Mouse (Mus musculus) c-Kit-negative CD71-positive TER-119-positive erythroid progenitor cells, embryonic 14.5 days (primary cell): ENCODE data around the gene Wnk4.
A peak's percentile ranks its signal among the peaks of the same experiment; 100 is the strongest.

Source experiments
- DNase-seq: peaks from one replicate; pipeline ENCODE4 v3.0.0-alpha.2; 2013; ENCODE audit warnings: low read depth, low spot score

Gene Wnk4

DNA sequence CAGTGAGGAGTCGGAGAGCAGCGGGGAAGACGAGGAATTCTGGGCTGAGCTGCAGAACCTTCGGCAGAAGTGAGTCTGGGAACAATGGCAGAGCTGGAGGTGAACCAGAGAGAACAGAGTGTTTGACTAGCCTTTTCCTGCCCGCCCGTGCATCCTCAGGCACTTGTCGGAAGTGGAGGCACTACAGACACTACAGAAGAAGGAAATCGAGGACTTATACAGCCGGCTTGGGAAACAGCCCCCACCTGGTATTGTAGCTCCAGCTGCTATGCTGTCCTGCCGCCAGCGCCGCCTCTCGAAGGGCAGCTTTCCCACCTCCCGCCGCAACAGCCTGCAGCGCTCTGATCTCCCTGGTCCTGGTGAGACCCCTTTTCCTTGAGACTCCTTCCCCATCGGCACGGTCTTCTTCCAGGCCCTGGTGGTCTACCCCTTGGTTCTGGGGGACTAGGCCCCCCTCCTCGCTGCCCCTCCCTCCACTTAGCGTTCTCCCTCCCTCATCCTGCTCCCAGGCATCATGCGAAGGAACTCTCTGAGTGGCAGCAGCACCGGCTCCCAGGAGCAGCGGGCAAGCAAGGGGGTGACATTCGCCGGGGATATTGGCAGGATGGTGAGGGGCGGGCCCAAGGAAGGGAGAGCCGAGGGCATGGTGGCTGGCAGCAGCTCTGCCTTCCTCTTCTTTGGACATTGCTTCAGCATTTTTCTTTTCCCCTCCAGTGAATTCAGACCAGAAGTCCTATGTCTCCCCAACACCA lies 16.1 kb downstream of the Wnk4 start:
- DNase-seq = no peak

DNA sequence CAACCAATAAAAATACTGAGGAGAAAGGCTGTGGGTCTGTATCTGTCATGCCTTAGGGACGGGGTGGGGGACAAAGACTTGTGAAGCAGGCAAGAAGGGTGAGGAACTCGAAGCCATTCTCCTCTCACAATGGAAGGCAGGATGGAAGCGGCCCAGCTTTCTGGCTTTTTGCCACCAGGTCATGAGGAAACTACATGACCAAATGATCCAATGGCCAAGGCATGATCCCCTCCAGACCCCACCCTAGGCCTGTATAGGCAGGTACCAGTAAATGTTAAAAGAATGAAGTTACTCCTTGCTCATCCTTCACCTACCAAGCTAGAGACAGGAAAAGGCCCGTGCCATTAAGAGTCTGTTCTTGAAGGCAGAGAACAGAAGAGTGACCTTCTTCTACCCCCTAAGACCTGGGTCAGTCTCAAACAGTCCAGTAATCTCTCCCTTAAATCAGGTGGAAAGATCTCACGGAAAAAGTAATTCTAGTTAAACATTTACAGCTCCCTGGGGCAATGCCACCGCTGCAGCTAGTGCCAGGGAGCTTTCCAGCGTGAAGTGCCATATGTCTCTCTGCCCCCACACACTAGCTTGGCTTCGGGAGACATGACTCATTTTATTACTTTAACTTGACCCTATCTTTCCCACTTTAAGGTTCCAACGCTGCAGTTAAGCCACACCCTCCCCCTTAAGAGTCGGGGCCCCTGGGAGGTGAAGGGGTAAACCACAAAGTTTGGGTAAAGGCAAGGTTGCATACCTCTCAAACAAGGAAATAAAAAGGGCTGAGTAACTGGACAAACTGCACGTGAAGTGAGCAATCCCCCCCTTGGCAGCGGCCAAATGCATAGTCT lies 17.2 kb downstream of the Wnk4 start:
- no peak for DNase-seq

DNA sequence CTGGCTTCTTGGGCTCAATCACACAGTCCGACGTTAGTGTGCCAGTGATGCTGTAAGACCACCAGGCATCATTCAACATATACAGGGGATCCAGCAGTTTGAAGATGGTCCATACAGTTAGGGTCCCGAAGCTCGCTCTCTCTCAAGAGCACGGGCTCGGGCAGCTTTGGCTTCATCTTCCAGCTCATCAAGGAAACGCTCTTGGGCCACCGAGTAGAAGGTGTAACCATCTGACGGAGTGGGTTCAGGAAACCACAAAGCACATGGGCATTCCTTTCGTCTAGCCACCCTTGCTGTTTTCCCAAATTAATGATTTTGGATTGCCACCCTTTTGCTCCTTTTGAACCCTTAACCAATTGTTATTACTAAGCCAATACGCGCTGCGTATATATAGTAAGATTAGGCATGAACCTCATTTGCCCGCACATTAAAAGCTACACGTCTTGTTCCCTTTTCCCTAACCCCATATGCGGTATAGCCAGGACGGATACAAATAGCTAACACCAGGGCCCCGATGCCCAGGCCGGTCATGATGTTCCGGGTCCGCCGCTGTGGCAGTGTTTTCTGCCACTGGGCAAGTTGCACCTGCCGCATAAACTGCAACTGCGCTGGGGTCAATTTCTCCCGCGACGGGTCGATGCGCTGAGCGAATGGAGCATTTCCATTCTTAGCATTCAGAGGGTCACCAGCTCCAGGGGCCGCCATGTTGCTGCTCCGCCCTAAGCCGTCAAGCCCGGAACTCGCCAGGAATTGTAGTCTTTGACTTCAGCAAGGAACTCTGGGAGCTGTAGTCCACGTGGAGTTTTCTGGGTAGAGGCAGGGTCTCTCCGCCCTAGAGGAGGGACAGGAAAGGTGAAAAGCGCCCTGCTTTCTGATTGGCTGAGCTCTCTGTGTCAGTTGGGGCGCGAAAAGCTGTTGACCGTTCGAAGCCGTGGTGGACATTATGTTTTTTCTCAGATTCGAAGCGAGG lies 18.1 kb downstream of the Wnk4 start, which contains the start of the genes Cntd1 and Coa3:
Gene Cntd1, plus strand, starts transcription at position 790 of the 970 bp plus-strand sequence.
Gene Coa3, minus strand, starts transcription at position 892 of the 970 bp plus-strand sequence.
- DNase-seq = peak; percentile 63

DNA sequence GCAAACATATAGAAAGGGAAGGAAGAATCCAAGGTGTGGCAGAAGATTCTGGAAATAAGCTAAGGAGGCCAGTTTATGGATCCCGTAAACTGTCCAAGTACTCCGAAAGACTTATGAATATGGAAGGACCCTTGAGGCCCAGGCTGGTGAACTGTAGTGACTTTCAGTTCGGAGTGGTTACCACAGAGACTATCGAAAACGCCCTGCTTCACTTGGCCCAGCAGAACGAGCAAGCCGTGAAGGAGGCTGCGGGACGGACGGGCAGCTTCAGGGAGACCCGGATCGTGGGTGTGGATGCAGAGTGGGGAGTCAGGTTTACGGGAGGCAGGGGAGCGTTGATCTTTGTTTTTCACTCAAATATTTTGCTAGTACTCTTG lies 18.8 kb downstream of the Wnk4 start:
- no peak for DNase-seq

DNA sequence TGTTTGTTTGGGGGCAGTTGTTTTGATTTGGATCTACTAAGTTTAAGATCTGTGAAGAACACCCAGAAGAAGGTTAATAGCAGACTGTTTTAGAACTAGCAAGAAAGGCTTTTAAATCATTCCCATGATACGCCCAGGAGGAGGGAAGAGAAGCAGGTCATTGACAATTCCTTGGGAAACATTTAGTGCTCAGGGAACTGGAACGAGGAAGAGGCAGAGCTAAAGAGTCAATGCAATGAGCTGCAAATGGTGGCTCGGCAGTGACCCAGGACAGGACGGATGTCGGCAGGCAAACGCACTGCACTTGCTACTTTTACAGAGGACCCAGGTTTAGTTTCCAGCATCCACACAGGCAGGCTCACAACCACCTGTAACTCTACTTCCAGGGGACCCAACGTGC lies 20.5 kb downstream of the Wnk4 start:
- DNase-seq = no peak

DNA sequence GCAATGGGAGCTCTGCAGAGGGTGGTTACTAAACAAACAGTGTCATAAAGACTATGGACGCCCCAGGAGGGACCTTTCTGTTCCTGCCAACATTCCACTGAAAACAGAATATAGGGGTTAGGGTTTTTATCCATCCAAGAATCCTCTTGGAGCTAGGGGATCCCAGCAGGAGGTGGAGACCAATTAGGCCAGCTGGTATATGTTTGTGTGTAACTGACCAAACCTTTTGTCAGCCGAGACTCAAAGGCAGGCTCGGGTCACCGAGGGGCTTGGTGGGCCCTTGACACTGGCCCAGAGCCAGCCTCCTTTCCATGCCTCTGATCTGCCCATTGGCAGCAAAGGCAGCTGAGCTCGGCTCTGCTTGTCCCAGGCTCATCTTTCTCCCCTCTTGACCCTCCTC lies 22.5 kb downstream of the Wnk4 start:
- no peak for DNase-seq

DNA sequence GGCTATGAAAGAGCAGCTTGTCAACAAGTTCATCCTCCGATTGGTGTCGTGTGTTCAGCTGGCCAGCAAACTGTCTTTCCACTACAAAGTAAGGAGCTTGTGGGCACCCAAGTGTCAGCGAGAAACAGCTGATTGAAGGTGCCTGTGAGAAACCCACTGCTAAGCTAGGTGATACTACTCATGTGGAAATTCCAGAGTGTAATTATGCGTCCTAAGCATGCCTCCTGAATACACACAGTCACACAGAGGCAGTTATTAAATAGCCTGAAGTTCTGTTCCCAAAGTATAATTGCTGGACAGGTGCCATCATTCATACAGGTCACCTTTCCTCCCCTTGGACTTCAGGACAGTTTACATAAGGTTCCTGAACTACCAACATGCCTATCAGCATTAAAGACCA lies 23.4 kb downstream of the Wnk4 start:
- no peak for DNase-seq

DNA sequence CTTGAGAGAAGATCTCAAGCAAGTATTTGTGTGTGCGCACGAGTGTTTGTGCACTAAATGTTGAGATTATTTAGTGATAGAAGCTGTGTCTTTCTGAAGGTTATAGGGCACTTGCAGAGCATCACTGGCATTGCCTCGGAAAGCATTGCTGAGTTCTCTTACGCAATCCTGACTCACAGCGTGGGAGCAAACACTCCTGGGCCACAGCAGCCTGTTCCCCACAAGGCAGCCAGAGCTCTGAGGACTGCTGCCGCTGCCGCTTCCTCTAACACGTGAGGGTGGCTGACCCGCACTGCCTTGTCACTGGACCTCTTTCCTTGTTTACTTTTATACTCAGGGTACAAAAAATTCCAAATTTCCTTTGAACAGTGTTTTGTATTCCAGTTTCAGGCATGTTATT lies 26.9 kb downstream of the Wnk4 start:
- no peak for DNase-seq

DNA sequence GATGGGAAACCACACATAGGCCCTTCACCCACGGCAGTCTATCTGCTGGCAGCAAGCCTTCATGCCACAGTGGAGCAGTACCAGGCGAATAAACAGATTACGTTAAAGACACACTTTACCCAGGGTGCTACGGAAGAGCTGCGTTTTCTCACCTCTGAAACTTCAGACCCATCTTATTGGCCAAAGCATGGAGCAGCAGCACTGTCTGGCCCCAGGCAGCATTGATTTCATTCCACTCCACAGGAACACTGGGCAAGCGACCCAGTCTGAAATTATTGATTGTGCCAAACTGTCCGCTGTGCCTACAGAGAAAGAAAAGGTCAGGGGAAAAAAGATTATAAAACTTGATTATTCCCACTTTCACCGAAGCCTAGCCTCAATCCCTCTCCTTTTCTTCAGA lies 30.9 kb downstream of the Wnk4 start:
- DNase-seq = no peak

DNA sequence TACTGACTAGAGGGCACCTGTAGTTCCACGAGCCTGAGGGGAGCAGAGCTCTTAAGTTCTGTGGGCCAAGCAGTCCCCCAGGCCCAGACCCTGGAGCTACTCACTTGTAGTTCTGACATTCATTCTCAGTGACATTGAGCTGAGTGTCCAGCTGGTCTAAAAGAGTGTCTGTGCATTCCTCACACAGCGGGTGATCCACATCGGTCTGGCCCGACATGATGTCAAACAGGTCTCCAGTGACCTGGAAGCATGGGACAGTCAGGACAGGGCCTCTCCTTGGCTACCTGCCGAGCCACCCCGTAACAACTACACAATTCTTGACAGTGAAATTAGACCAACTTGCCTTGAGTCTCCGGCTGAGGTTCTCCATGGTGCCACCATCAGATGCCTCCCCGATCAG lies 34.8 kb downstream of the Wnk4 start:
- DNase-seq = no peak

DNA sequence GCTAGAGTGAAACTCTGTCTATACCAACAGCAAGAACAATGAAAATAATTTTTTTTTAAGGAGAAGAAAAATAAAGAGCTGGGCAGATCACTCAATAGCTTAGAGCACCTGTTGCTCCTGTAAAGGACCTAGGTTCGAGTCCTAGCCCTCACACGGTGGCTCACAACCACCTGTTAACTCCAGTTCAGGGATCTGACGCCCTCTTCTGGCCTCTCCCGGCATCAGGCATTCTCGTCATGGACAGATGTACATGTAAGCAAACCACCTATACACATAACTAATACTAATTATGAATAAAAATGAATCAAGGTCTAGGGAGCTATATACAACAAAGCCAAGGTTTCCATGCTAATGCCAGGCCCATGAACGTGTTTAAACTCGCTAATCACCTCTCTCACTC lies 40.5 kb downstream of the Wnk4 start:
- peak; percentile 52 for DNase-seq

DNA sequence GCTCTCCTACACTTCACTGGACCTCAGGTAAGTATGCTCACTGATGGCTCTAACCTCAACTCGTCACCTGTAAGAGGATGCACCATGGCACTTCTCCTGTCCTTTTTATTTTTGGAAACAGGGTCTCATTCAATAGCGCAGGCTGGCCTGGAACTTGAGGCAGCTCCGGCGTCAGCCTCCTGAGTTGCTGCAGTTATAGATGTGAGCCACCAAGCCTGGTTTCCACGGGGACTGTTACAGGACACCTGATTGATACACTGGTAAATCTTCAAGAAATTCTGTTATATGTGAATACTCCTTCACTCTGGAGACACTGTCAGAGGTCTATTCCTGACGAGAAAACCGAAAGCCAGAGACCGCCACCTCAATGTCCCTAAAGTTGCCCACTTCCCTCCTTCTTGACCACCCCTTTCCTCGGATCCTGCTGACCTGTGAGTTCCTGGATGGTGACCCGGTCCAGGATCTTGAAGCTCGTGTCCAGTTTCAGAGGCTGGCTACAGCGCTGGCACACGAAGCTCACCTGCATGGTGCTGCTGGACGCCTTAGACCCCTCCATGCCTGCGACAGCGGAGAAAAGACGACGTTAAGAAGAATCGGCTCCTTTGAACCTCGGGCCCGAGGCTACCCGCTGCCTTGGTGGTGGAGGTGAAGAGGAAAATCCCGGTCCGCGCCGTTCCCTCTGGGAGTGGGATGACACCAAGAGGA lies 41.1 kb downstream of the Wnk4 start:
- no peak for DNase-seq

DNA sequence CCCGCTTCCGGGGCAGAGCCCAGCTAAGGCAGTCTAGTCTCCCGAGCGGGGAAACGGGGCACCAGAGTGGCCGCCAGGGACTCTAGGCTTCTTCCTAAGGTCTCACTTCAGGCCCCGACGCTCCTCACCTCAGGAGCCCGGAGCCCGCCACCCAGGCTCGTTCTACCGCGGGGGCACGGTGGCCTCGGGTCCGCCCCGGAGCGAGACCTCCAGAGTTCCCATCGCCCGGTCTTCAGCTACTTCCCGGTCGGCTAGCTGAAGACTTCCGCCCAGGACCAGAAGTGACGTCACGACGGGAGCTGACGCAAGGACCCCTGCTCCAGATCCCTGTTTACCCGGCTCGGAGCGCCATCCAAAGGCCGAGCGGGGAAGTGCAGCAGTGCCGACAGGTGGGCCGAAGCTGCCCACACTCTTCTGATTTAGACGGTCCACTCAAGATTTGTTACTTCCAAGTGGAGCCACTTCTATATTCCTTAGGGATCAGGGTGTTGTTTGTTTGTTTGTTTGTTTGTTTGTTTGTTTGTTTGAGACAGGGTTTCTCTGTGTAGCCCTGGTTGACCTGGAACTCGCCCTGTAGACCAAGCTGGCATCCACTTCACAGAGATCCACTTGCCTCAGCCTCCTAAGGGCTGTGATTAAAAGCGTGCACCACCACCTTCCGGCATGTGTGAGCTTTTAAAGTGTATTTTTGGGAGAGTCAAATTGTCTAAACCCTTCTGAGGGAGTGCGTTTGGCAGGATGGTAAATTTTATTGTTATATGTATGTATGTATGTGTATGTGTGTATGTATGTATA lies 41.8 kb downstream of the Wnk4 start, which contains the start of gene Becn1:
Gene Becn1, minus strand, starts transcription at position 283 of the 795 bp plus-strand sequence.
- peak; percentile 92 for DNase-seq

DNA sequence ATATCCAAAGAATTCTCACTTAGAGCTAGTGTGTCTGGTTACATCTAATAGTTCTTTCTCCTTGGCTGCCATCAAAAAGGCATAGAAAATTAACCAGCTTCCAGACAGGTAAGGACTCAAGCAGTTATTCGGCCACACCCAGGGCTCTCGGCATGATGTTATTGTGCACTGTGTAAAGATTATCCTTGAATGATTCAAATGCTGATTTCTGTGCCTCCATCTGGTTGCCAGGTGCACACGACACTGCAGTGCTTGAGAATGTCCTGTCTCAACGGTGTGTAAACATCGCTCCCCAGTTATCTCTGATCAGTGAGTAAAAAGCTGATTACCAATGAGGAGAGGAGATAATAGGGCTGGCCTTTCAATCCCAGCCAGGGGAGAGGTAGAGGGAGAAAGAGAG lies 47.4 kb downstream of the Wnk4 start:
- DNase-seq = no peak

DNA sequence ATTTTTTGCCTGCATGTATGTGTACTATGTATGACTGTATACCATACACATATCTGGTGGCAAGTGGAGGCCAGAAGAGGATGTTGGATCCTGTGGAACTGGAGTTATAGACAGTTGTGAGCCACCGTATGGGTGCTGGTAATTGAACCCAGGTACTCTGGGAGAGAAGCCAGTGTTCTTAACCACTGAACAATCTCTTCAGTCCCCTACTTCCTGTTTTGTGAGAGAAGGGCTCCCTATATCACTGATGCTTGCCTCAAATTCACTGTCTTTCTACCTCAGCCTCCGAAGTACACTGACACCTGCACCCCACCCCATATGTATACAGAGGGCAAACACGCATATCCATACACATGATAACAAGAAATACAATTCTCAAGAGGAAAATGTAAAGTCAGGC lies 50.7 kb downstream of the Wnk4 start:
- DNase-seq = no peak

DNA sequence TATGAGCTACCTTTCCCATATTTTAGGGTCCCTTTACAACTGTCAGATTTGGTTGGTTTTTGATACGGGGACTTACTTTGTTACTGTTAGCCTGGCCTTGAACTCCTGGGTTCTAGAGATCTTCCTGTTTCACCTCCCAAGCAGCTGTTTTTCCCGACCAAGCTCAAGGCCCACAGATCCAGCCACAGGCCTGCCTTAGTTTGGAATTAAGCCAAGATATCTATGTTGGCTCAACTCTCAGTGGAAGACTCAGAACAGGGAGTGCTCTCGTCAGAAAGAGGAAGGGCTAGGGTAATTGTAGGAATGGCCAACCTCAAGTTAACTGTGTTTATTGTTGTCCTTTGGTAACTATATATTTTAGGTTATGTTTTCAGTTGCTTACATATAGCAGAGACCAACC lies 51.8 kb downstream of the Wnk4 start:
- no peak for DNase-seq

DNA sequence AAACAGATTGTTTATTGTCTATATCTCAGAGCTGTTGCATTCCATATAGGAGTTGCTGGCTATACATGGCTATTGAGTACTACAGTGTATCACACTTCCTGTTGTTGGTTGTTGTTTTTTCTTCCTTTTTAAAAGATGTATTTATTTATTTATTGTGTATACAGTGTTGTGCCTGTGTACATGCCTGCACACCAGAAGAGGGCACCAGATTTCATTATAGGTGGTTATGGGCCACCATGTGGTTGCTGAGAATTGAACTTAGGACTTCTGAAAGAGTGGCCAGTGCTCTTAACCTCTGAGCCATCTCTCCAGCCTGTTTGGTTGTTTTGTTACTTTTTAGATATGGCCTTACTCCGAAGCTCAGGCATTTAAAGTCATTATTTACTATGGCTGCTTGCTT lies 54.2 kb downstream of the Wnk4 start:
- no peak for DNase-seq

DNA sequence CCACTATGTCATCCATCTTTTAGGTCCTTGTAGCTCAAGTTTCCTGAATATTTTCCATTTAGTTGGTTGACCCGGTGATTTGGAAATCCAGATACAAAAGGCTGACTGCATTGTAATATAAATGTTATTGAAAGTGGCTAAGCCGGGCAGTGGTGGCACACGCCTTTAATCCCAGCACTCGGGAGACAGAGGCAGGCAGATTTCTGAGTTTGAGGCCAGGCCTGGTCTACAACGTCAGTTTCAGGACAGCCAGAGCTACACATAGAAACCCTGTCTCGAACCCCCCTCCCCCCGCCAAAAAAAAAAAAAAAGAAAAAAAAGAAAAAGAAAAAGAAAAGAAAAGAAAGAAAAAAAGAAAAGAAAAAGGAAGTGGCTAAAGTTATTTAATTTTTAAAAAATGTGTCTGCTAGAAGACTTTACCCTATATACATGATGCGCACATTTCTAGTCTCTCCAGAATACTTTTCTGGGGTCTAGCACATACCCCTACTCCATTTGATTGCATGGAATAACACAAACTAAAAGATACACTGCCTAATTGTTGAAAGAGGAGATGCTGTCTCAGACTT lies 54.8 kb downstream of the Wnk4 start:
- DNase-seq = peak; percentile 37

DNA sequence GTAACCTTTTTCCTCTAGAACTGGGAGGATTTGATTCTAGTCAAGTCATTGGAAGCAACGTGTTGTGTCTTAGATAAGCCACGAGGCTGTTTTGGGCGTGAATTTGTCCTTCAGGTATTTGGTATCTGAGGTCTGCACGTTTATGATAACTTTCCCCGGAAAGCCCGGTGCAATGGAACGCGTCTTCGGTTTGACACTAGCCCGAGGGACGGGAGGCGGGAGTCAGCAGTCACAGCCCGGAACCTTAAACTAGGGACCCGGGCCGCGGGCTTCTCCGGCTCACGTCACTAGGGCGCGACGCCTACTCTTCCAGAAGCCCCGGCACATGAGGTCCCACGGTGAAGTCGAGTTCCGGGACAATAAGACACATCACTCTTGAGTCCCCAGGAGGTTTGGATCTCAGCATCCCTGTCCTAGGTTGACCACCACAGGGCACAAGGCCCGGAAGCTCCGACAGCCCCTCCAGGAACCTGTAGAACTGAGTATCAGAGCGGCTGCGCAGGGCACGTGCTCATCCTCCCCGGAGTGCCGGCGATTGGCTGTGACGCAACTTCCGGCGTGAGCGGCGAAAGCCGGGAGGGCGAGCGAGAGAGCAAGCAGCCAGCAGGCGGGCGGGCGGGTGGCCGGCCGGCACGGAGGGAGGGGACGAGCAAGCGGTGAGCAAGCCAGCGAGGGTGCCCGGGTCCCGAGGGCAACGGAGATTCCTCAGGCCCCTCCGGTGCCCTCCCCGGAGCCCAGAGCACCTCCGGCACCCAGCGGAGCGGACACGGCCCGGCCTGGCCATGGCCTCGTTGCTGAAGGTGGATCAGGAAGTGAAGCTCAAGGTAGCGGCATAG lies 55.5 kb downstream of the Wnk4 start, which contains the start of gene Psme3:
Gene Psme3, plus strand, starts transcription at position 549 of the 836 bp plus-strand sequence.
- DNase-seq = peak; percentile 94
